Mouse (Mus musculus): ENCODE results near the gene Swap70. TPM values are rescaled to one million over a fixed set of nuclear protein-coding genes. Genes with fewer than 3 reads are reported as not detected.
A peak's percentile ranks its signal among the peaks of the same experiment; 100 is the strongest.

Swap70 gene
- polyA plus RNA-seq (2012; ENCODE audit: insufficient read depth, low replicate concordance): 4.5 and 8.4 TPM in 2 replicates

DNA sequence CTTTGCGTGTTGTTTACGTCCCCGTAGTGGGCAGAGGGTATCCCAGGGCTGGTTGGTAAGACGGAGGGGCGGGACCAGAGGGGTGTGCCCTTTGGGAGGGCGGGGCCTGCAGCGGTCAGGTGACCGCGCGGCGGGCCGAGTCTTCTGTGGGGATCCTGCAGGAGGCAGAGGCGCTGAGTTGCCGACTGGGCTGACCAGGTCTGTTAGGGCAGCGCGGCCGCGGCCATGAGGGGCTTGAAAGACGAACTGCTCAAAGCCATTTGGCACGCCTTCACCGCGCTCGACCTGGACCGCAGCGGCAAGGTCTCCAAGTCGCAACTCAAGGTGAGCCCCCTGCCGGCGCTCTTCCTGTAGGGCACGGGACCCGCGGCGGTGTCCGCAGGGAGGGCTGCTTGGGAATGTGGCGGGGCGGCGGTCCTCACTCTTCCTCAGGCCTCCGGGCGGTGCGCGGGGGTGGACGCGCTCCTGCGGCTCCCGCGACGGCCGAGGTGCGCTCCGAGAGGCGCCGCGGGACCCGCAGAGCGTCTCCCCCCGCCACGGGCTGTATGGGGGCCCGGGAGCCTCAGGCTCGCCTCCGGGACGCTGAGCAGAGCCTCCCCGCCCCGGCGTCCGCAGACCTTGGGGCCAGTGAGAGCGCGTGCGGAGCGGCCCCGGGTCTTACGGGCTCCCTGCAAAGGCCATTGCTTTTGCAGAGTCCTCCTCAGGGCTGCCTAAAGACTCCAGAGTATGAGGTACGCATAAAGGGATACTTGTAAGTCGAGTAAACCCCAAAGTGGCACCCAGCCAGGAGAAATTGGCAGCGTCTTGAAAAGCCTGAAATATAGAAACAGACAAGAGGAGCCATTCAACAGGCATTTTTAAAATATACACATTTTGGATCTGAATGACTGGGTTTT lies at the start of gene Swap70:
Gene Swap70 (plus strand): TSS at position 126 of the 896 bp plus-strand sequence.
- Histone ChIP-seq H3K4me3 (replicated peaks) (peak within 1 kb of the TSS; percentile 96), H3K27me3 (replicated peaks) (no peaks in the 10 kb centered on the region), H3K9me3 (no peaks in the 10 kb centered on the region), H3K4me1 (peaks cover 25% of the 10 kb centered on the region; the same call in 1 of the 2 replicates), H3K36me3 (replicated peaks; ENCODE audit: low read length) (peaks cover 8% of the 10 kb centered on the region)
- TF ChIP-seq FLI1 (IDR thresholded peaks at IDR 0.05; ENCODE audit: low read length): no peak
- TF ChIP-seq GATA1 (IDR thresholded peaks at IDR 0.05; ENCODE audit: borderline replicate concordance, low read length): no peak

DNA sequence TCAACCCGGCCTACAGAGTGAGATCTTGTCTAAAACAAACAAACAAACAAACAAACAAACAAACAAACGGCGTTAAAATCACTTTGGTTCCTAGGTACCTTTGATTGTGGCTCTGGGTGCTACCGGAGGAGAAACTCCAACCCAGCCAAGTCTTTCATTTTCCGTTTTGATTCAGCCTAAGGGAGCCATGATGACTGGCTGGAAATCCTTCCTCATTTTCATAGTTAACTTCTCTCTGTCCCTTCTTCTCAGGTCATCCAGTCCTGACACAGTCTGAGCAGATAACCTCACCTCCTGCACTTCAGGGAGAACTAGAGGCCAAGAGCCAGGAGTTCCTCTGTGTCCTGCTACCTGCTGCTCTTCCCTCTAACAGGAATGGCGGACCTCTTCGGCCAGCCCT lies 42.3 kb upstream of the Swap70 start:
- TF ChIP-seq FLI1 (IDR thresholded peaks at IDR 0.05; ENCODE audit: low read length) (no peak), GATA1 (IDR thresholded peaks at IDR 0.05; ENCODE audit: borderline replicate concordance, low read length) (no peak)
- H3K27me3 ChIP-seq (replicated peaks): no peaks in the 10 kb centered on the region
- peaks cover 4% of the 10 kb centered on the region for H3K9me3 ChIP-seq
- H3K4me3 ChIP-seq (replicated peaks): no peak overlapping the region
- no peaks in the 10 kb centered on the region for H3K36me3 ChIP-seq (replicated peaks; ENCODE audit: low read length)
- H3K4me1 ChIP-seq: no peaks in the 10 kb centered on the region

DNA sequence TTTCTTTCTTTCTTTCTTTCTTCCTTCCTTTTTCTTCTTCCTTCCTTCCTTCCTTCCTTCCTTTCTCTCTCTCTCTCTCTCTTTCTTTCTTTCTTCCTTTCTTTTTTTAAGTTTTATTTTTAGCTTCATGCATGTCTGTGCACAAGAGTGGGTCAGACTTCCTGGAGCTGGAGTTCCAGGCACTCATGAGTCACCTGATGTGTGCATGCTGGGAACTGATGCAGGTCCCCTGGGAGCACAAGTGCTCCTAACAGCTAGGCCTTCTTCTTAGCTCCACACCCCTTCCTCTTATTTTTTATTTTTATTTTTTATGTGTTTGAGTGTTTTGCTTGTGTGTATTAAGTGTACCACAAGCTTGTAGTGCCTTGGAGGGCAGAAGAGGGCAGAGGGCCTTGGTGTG lies 40.9 kb upstream of the Swap70 start:
- no peaks in the 10 kb centered on the region for H3K9me3 ChIP-seq
- TF ChIP-seq FLI1 (IDR thresholded peaks at IDR 0.05; ENCODE audit: low read length) (no peak), GATA1 (IDR thresholded peaks at IDR 0.05; ENCODE audit: borderline replicate concordance, low read length) (no peak)
- no peak overlapping the region for H3K4me3 ChIP-seq (replicated peaks)
- H3K36me3 ChIP-seq (replicated peaks; ENCODE audit: low read length): no peaks in the 10 kb centered on the region
- no peaks in the 10 kb centered on the region for H3K27me3 ChIP-seq (replicated peaks)
- no peaks in the 10 kb centered on the region for H3K4me1 ChIP-seq

DNA sequence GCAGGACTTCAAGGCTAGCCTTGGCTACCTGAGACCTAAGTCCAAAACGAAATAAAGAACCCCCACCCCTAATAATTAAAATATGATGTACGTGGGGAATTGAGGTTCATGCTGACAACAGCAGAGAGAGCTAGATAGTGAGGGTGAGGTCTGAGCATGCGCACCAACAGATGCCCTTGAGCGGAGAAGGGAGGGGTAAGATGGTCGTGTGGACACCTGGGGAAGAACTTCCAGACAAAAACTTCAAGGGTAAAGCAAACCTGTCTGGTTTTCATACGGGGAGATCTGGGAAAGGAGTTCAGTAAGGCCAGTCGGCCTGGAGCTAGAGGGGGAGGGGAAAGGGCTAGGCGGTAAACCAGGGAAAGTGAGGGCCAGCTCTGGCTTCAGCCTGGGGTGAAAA lies 40.1 kb upstream of the Swap70 start:
- TF ChIP-seq GATA1 (IDR thresholded peaks at IDR 0.05; ENCODE audit: borderline replicate concordance, low read length): no peak
- no peak for TF ChIP-seq FLI1 (IDR thresholded peaks at IDR 0.05; ENCODE audit: low read length)
- Histone ChIP-seq H3K27me3 (replicated peaks) (no peaks in the 10 kb centered on the region), H3K36me3 (replicated peaks; ENCODE audit: low read length) (no peaks in the 10 kb centered on the region), H3K4me1 (no peaks in the 10 kb centered on the region), H3K4me3 (replicated peaks) (no peak overlapping the region), H3K9me3 (no peaks in the 10 kb centered on the region)

DNA sequence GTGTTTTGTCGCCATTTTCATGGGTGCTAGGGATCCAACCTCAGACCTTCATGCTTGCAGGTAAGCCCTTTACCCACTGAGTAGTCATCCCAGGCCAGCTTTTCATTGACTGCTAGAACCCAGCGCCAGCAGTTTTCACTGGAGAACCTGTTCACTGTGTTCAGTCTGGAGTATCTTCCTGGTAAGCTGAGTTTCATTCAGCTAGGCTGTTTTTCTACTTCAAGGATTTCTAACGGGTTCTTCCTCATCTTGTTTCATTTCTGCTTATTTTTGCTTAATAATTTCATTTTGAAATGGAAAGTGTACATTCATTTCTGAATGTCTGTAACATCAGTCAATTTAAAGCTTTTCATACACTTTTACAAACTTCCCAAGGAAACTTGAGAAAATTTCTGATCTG lies 36.9 kb upstream of the Swap70 start:
- H3K9me3 ChIP-seq: no peaks in the 10 kb centered on the region
- H3K4me1 ChIP-seq: peaks cover 2% of the 10 kb centered on the region
- no peaks in the 10 kb centered on the region for H3K36me3 ChIP-seq (replicated peaks; ENCODE audit: low read length)
- H3K4me3 ChIP-seq (replicated peaks): no peak overlapping the region
- no peak for TF ChIP-seq GATA1 (IDR thresholded peaks at IDR 0.05; ENCODE audit: borderline replicate concordance, low read length)
- no peak for TF ChIP-seq FLI1 (IDR thresholded peaks at IDR 0.05; ENCODE audit: low read length)
- no peaks in the 10 kb centered on the region for H3K27me3 ChIP-seq (replicated peaks)

DNA sequence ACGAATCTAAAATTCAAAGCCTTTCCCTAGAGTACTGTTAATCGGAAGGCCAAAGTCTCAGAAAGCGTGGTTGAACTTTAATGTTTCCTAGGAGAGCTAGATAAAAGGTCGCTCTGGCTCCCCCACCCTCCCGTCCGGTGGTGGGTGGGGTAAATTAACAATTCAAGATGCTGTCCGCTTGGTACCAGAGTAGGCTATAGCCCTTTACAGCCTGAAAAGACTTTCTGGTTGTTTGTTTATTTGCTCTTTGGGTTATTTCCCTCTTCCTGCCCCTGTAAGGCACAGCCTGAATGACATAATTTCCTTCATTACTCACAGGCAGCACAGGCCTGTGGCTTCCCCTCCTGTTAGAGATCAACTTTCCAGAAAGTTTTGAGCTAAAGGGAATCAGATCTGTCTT lies 31.6 kb upstream of the Swap70 start:
- no peaks in the 10 kb centered on the region for H3K9me3 ChIP-seq
- TF ChIP-seq FLI1 (IDR thresholded peaks at IDR 0.05; ENCODE audit: low read length) (no peak), GATA1 (IDR thresholded peaks at IDR 0.05; ENCODE audit: borderline replicate concordance, low read length) (no peak)
- H3K36me3 ChIP-seq (replicated peaks; ENCODE audit: low read length): no peaks in the 10 kb centered on the region
- H3K27me3 ChIP-seq (replicated peaks): no peaks in the 10 kb centered on the region
- H3K4me3 ChIP-seq (replicated peaks): no peak overlapping the region
- peaks cover 11% of the 10 kb centered on the region for H3K4me1 ChIP-seq

DNA sequence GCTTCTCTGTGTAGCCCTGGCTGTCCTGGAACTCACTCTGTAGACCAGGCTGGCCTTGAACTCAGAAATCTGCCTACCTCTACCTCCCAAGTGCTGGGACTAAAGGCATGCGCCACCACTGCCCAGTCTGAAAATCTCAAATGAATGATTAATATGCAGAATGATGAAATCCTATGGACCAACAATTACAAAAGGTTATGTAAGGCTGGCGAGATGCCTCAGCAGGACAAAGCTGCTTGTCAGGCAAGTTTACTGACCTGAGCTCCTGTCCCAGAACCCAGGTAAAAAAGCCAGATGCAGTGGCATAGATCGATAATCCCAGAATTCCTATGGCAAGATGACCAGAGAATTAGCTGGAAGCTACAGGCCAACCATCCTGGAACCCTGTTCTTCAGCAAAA lies 28.3 kb upstream of the Swap70 start:
- peaks cover 18% of the 10 kb centered on the region for H3K4me1 ChIP-seq
- peaks cover 1% of the 10 kb centered on the region for H3K27me3 ChIP-seq (replicated peaks)
- no peaks in the 10 kb centered on the region for H3K36me3 ChIP-seq (replicated peaks; ENCODE audit: low read length)
- TF ChIP-seq GATA1 (IDR thresholded peaks at IDR 0.05; ENCODE audit: borderline replicate concordance, low read length) (no peak), FLI1 (IDR thresholded peaks at IDR 0.05; ENCODE audit: low read length) (no peak)
- H3K9me3 ChIP-seq: no peaks in the 10 kb centered on the region
- no peak overlapping the region for H3K4me3 ChIP-seq (replicated peaks)

DNA sequence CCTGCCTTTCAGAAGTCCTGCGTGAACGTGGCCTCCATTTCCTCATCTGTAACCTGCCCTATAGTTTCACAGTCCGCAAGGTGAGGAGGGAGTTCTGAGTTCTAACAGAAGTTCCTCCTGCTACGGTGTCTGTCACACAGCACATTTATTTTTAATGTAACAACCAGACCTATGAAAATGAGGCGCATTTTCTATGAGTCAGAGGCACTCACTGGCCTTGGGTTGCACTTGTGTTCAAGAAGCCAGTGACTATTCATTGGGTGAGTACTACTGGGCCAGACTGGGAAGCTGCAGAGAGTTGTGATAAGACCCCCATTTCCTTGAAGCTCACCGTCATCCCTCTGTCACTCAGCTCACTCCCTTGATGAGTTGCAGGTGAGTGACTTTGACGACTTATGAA lies 24.3 kb upstream of the Swap70 start:
- H3K27me3 ChIP-seq (replicated peaks): peaks cover 3% of the 10 kb centered on the region
- TF ChIP-seq GATA1 (IDR thresholded peaks at IDR 0.05; ENCODE audit: borderline replicate concordance, low read length) (no peak), FLI1 (IDR thresholded peaks at IDR 0.05; ENCODE audit: low read length) (no peak)
- no peaks in the 10 kb centered on the region for H3K36me3 ChIP-seq (replicated peaks; ENCODE audit: low read length)
- no peaks in the 10 kb centered on the region for H3K9me3 ChIP-seq
- H3K4me3 ChIP-seq (replicated peaks): no peak overlapping the region
- peaks cover 7% of the 10 kb centered on the region; the same call in 1 of the 2 replicates for H3K4me1 ChIP-seq

DNA sequence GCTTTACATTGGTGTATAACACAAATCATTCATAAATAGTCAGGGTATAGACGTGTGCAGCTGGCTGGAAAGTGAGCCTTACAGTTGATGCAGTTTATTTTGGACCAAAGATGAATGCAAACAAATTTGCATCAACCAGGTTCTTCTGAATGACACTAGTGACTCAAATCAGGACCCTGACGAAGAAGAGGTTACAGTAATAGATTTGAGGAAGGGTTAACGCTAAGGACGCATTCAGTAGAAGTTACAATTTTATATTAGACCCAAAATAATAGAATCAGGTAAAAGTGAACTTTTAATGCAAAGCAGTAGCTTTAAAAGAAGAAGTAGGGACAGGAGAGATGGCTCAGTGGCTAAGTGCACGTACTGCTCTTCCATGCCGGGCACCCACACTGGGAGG lies 19.6 kb upstream of the Swap70 start:
- no peak overlapping the region for H3K4me3 ChIP-seq (replicated peaks)
- peaks cover 11% of the 10 kb centered on the region for H3K9me3 ChIP-seq
- H3K36me3 ChIP-seq (replicated peaks; ENCODE audit: low read length): no peaks in the 10 kb centered on the region
- peaks cover 3% of the 10 kb centered on the region for H3K27me3 ChIP-seq (replicated peaks)
- peaks cover 16% of the 10 kb centered on the region for H3K4me1 ChIP-seq
- TF ChIP-seq FLI1 (IDR thresholded peaks at IDR 0.05; ENCODE audit: low read length) (no peak), GATA1 (IDR thresholded peaks at IDR 0.05; ENCODE audit: borderline replicate concordance, low read length) (no peak)

DNA sequence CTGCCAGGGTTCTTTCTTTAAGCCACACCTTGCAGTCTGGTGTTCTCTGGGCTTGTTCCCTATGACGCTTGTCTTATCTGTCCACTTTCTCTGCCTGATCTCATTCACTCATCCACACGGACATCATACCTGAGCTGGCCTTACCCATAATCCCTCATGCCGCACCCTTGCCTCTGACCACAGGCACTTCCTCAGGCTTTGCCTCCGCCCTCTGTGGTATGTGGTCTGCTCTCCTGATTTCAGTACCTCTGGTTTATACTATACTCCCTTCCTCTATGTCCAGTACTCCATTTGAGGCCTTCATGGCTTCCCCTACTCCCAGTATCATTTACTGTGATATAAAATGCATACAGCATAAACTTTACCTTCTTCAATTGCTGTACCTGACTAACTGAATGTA lies 17.3 kb upstream of the Swap70 start:
- Histone ChIP-seq H3K27me3 (replicated peaks) (no peaks in the 10 kb centered on the region), H3K9me3 (peaks cover 27% of the 10 kb centered on the region), H3K4me1 (peaks cover 13% of the 10 kb centered on the region), H3K36me3 (replicated peaks; ENCODE audit: low read length) (peaks cover 6% of the 10 kb centered on the region), H3K4me3 (replicated peaks) (no peak overlapping the region)
- no peak for TF ChIP-seq FLI1 (IDR thresholded peaks at IDR 0.05; ENCODE audit: low read length)
- TF ChIP-seq GATA1 (IDR thresholded peaks at IDR 0.05; ENCODE audit: borderline replicate concordance, low read length): no peak

Measured in megakaryocyte, embryonic 14.5 days (primary cell).